Mouse (Mus musculus): ENCODE measurements at regions not wholly inside any gene's neighbourhood (a gene's known extent, or its start where the extent isn't known, plus 50 kb on each side); places are given as distances from the start of the nearest gene placed in this dataset.

GRCm38 (mm10) chr3:52929827-52930605 lies 87.0 kb downstream of the Cog6 start:
- no peak for DNase-seq (ENCODE audit: low read depth, low spot score)
- 74% methylated on average over 13 of the region's 13 CpGs for WGBS

- 75% methylated on average over 12 of the region's 12 CpGs for WGBS
Measured at GRCm38 (mm10) chr3:52927361-52927841, 89.6 kb downstream of the Cog6 start.

GRCm38 (mm10) chr3:52926549-52926948 lies 90.5 kb downstream of the Cog6 start:
- no peak for DNase-seq (ENCODE audit: low read depth, low spot score)
- WGBS: 83% methylated on average over 3 of the region's 3 CpGs

More at GRCm38 (mm10) chr3:52927361-52927841, 89.6 kb downstream of the Cog6 start:
- no peak for DNase-seq (ENCODE audit: low read depth, low spot score)

GRCm38 (mm10) chr3:52925223-52925622 lies 91.8 kb downstream of the Cog6 start:
- 61% methylated on average over 3 of the region's 3 CpGs for WGBS

GRCm38 (mm10) chr3:52924631-52925030 lies 92.4 kb downstream of the Cog6 start:
- WGBS: 79% methylated on average over 2 of the region's 2 CpGs
- no peak for DNase-seq (ENCODE audit: low read depth, low spot score)

More at GRCm38 (mm10) chr3:52925223-52925622, 91.8 kb downstream of the Cog6 start:
- peak; percentile 2 for DNase-seq (ENCODE audit: low read depth, low spot score)

- DNase-seq (ENCODE audit: low read depth, low spot score): no peak
Measured at GRCm38 (mm10) chr3:52923824-52924559, 93.0 kb downstream of the Cog6 start.

GRCm38 (mm10) chr3:52922411-52922810 lies 94.6 kb downstream of the Cog6 start:
- DNase-seq (ENCODE audit: low read depth, low spot score): no peak
- 59% methylated on average over 8 of the region's 8 CpGs for WGBS

More at GRCm38 (mm10) chr3:52923824-52924559, 93.0 kb downstream of the Cog6 start:
- 91% methylated on average over 4 of the region's 4 CpGs for WGBS

GRCm38 (mm10) chr3:52906823-52907564 lies 110.0 kb downstream of the Cog6 start:
- DNase-seq (ENCODE audit: low read depth, low spot score): no peak
- 86% methylated on average over 3 of the region's 3 CpGs for WGBS

GRCm38 (mm10) chr3:52904028-52904427 lies 113.0 kb downstream of the Cog6 start:
- 59% methylated on average over 3 of the region's 3 CpGs for WGBS
- DNase-seq (ENCODE audit: low read depth, low spot score): no peak

- 55% methylated on average over 4 of the region's 4 CpGs for WGBS
- no peak for DNase-seq (ENCODE audit: low read depth, low spot score)
Measured at GRCm38 (mm10) chr3:52897665-52898064, 119.4 kb downstream of the Cog6 start.

GRCm38 (mm10) chr3:52896462-52896861 lies 120.6 kb downstream of the Cog6 start:
- DNase-seq (ENCODE audit: low read depth, low spot score): no peak
- 61% methylated on average over 7 of the region's 7 CpGs for WGBS

GRCm38 (mm10) chr3:52895751-52896150 lies 121.3 kb downstream of the Cog6 start:
- no peak for DNase-seq (ENCODE audit: low read depth, low spot score)
- 82% methylated on average over 5 of the region's 5 CpGs for WGBS

GRCm38 (mm10) chr3:52894812-52895211 lies 122.2 kb downstream of the Cog6 start:
- no peak for DNase-seq (ENCODE audit: low read depth, low spot score)
- WGBS: 83% methylated on average over 2 of the region's 2 CpGs

GRCm38 (mm10) chr3:52889156-52889715 lies 127.8 kb downstream of the Cog6 start:
- no peak for DNase-seq (ENCODE audit: low read depth, low spot score)
- WGBS: 47% methylated on average over 4 of the region's 4 CpGs

- 80% methylated on average over 3 of the region's 3 CpGs for WGBS
Measured at GRCm38 (mm10) chr3:52881981-52882380, 135.1 kb downstream of the Cog6 start.

GRCm38 (mm10) chr3:52881139-52881538 lies 135.9 kb downstream of the Cog6 start:
- DNase-seq (ENCODE audit: low read depth, low spot score): no peak
- 62% methylated on average over 4 of the region's 4 CpGs for WGBS

More at GRCm38 (mm10) chr3:52881981-52882380, 135.1 kb downstream of the Cog6 start:
- no peak for DNase-seq (ENCODE audit: low read depth, low spot score)

GRCm38 (mm10) chr3:52879700-52880099 lies 137.3 kb downstream of the Cog6 start:
- no peak for DNase-seq (ENCODE audit: low read depth, low spot score)
- WGBS: 75% methylated on average over 10 of the region's 10 CpGs

- WGBS: 43% methylated on average over 3 of the region's 3 CpGs
- no peak for DNase-seq (ENCODE audit: low read depth, low spot score)
Measured at GRCm38 (mm10) chr3:52878334-52878733, 138.7 kb downstream of the Cog6 start.

- 77% methylated on average over 5 of the region's 5 CpGs for WGBS
- DNase-seq (ENCODE audit: low read depth, low spot score): no peak
Measured at GRCm38 (mm10) chr3:52872260-52872659, 144.8 kb downstream of the Cog6 start.

Measured in large intestine, adult 2 months (tissue).